Mouse (Mus musculus): Measurements from ENCODE around the gene Gm7995. TPM values are rescaled to one million over a fixed set of nuclear protein-coding genes. Genes with fewer than 3 reads are reported as not detected.
"Not testable (repeated sequence)": the region's sequence is repeated elsewhere in the genome, so short reads cannot be mapped to it uniquely, and the experiment has no call there.

Gm7995 gene
- total RNA-seq (2015) = not detected in 2 replicates
- total RNA-seq (2017) = not detected in 2 replicates

DNA sequence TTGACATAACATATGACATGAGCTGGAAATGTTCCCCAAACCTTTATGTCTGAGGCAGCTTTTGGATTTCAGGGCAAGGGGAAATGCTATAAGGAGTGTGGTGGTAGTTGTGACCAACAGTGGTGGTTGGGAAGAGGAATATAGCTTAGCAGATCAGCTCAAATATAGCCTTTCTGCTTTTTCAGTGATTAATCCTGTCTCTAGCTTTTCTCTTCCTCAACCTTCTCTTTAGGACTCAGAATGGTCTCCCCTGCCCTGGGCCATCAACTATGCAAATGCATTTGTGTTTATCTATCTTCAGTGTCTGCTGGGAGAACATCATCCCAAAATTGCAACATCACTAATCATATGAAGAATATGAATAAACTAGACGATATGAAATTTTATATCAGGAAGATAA lies at the start of gene Gm7995:
TSS of gene Gm7995 (plus strand) at position 301 of the 400 bp plus-strand sequence.
- ATAC-seq (replicated peaks; ENCODE audit: poor library complexity) = not testable (repeated sequence)

DNA sequence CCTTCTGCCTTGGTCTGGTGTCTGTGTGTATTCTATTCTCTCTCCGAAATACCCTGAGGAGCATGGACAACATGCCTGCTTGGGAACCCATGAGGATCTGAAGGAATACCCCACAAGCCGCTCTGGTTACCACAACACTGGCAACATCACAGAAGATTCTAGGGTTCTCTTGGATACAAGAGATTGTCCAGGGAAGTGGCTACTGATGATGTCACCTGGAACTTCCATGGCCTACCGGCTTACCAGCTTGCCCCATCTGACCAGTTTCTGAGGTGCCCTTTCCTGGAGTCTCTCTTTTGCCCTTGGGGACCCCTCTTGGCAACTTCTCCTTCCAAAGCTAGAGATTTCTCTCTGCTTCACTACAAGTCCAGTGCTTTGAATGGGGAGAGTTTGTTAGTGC lies 12.8 kb upstream of the Gm7995 start, which contains the start of gene Gm9611:
TSS of gene Gm9611 (minus strand) at position 101 of the 400 bp plus-strand sequence.
- ATAC-seq (replicated peaks; ENCODE audit: poor library complexity) = not testable (repeated sequence)

Other genes with a start within 250 kb of the Gm7995 start
- not detected in 2 replicates for gene Gm7951, start 192.8 kb upstream of the Gm7995 start, total RNA-seq (2015)
- not detected in 2 replicates for gene Gm7951, start 192.8 kb upstream of the Gm7995 start, total RNA-seq (2017)
- not detected in 2 replicates for gene Gm17027, start 147.6 kb upstream of the Gm7995 start, total RNA-seq (2015)
- not detected in 2 replicates for gene Gm17027, start 147.6 kb upstream of the Gm7995 start, total RNA-seq (2017)
- not detected in 2 replicates for gene Gm3573, start 119.4 kb upstream of the Gm7995 start, total RNA-seq (2015)
- not detected in 2 replicates for gene Gm3573, start 119.4 kb upstream of the Gm7995 start, total RNA-seq (2017)
- not detected in 2 replicates for gene Gm17026, start 50.2 kb upstream of the Gm7995 start, total RNA-seq (2015)
- gene Gm17026, start 50.2 kb upstream of the Gm7995 start, total RNA-seq (2017) = not detected in 2 replicates
- not detected in 2 replicates for gene Gm9611, start 12.9 kb upstream of the Gm7995 start, total RNA-seq (2015)
- gene Gm9611, start 12.9 kb upstream of the Gm7995 start, total RNA-seq (2017) = not detected in 2 replicates
- gene Gm8005, start 129.5 kb downstream of the Gm7995 start, total RNA-seq (2015) = not detected in 2 replicates
- not detected in 2 replicates for gene Gm8005, start 129.5 kb downstream of the Gm7995 start, total RNA-seq (2017)
- gene Gm8011, start 153.7 kb downstream of the Gm7995 start, total RNA-seq (2015) = not detected in 2 replicates
- gene Gm8011, start 153.7 kb downstream of the Gm7995 start, total RNA-seq (2017) = not detected in 2 replicates
- not detected in 2 replicates for gene Gm8020, start 192.1 kb downstream of the Gm7995 start, total RNA-seq (2015)
- gene Gm8020, start 192.1 kb downstream of the Gm7995 start, total RNA-seq (2017) = not detected in 2 replicates
- gene Gm8024, start 214.1 kb downstream of the Gm7995 start, total RNA-seq (2015) = not detected in 2 replicates
- not detected in 2 replicates for gene Gm8024, start 214.1 kb downstream of the Gm7995 start, total RNA-seq (2017)